Mouse (Mus musculus): ENCODE measurements around the gene Tnxb.

- no peak for TF ChIP-seq CTCF (IDR thresholded peaks at IDR 0.05; ENCODE audit: low read depth)
- TF ChIP-seq EP300 (optimal IDR thresholded peaks at IDR 0.05): no peak
Observed at GRCm38 (mm10) chr17:34690458-34690857, 20.1 kb downstream of the Tnxb start.

Measured in stomach, postnatal 0 days (tissue).